ENCODE assay signal across 8 mouse cellular contexts in the genomic region with DNA sequence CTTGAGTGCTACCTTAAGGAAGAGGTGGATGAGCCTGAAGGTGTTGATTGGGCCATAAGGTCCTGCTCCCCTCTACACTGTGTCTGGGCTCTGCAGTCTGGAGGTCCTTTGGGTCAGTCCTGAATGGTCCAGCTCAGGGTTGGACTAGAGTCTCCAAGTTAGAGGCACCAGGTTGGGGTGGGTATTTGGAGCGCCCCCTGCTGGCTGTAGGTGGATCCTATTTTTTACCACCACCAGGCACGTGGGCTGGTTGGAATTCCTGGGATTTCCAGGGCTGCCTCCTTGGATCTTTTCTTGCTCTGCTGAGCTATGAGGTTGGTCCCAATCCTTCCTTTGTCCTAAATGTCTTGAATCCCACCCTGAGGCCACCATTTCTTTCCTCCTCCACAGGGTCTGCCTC. TPM values are rescaled to one million over a fixed set of nuclear protein-coding genes. Genes with fewer than 3 reads are reported as not detected.
DNase-seq lines count a peak whose midpoint lies in the region; ATAC-seq and TF ChIP-seq lines count a peak whose summit lies in the region.

No protein-coding gene starts in this region.

- TF ChIP-seq CTCF in forebrain, postnatal 0 days (IDR thresholded peaks at IDR 0.05; ENCODE audit: low read depth): peak; percentile 42
- TF ChIP-seq CTCF in thymus, adult 2 months (IDR thresholded peaks at IDR 0.05; ENCODE audit: borderline replicate concordance, control insufficient read depth, extremely low read depth, insufficient read depth, low read length, poor library complexity): peak; percentile 81; the same call in 1 of the 2 replicates
- TF ChIP-seq CTCF in lung, adult 2 months (IDR thresholded peaks at IDR 0.05; ENCODE audit: insufficient read depth, low read length): peak; percentile 50

- no peaks in the 10 kb centered on the region for H3K27me3 ChIP-seq in forebrain, postnatal 0 days (ENCODE audit: insufficient read depth, low read length)
- H3K27me3 ChIP-seq in forebrain, embryonic 11.5 days (ENCODE audit: control insufficient read depth, insufficient read depth, low read length): no peaks in the 10 kb centered on the region
- H3K27me3 ChIP-seq in thymus, adult 2 months (ENCODE audit: control insufficient read depth, insufficient read depth, low read length): no peaks in the 10 kb centered on the region
- no peaks in the 10 kb centered on the region for H3K27me3 ChIP-seq in embryonic facial prominence, embryonic 11.5 days (ENCODE audit: control insufficient read depth, insufficient read depth, low read length)

- no peak overlapping the region for H3K4me2 ChIP-seq in forebrain, postnatal 0 days (ENCODE audit: low read depth)
- H3K4me2 ChIP-seq in forebrain, embryonic 11.5 days (ENCODE audit: low read depth, low read length, severe bottlenecking): no peak overlapping the region
- H3K4me2 ChIP-seq in embryonic facial prominence, embryonic 11.5 days (ENCODE audit: low read depth, low read length): no peak overlapping the region

- intact Hi-C loops in left cerebral cortex, postnatal 25 days (cut with DNase I): no loop called here

- no peak for TF ChIP-seq POLR2A in thymus, adult 2 months (IDR thresholded peaks at IDR 0.05; ENCODE audit: control insufficient read depth, extremely low read depth, insufficient read depth, low read length, poor library complexity)
- TF ChIP-seq POLR2A in lung, adult 2 months (IDR thresholded peaks at IDR 0.05; ENCODE audit: borderline replicate concordance, extremely low read depth, low read depth, low read length): no peak

- no peaks in the 10 kb centered on the region for H3K36me3 ChIP-seq in forebrain, postnatal 0 days (ENCODE audit: insufficient read depth)
- no peaks in the 10 kb centered on the region for H3K36me3 ChIP-seq in forebrain, embryonic 11.5 days (ENCODE audit: control insufficient read depth, insufficient read depth, low read length)
- H3K36me3 ChIP-seq in thymus, adult 2 months (ENCODE audit: control insufficient read depth, insufficient read depth, low read length): no peaks in the 10 kb centered on the region
- H3K36me3 ChIP-seq in embryonic facial prominence, embryonic 11.5 days (replicated peaks; ENCODE audit: control insufficient read depth, insufficient read depth, low read depth, low read length): no peaks in the 10 kb centered on the region

- no peak overlapping the region for H3K27ac ChIP-seq in forebrain, postnatal 0 days (ENCODE audit: low read depth, low read length)
- H3K27ac ChIP-seq in forebrain, embryonic 11.5 days (ENCODE audit: low read depth, low read length): no peak overlapping the region
- H3K27ac ChIP-seq in thymus, adult 2 months (ENCODE audit: control insufficient read depth, insufficient read depth, low read length): no peak overlapping the region
- H3K27ac ChIP-seq in embryonic facial prominence, embryonic 11.5 days (replicated peaks; ENCODE audit: low read depth, low read length): no peak overlapping the region

- no peaks in the 10 kb centered on the region for H3K9me3 ChIP-seq in forebrain, postnatal 0 days (ENCODE audit: low read length)
- H3K9me3 ChIP-seq in forebrain, embryonic 11.5 days (ENCODE audit: control insufficient read depth, low read length): no peaks in the 10 kb centered on the region
- no peaks in the 10 kb centered on the region for H3K9me3 ChIP-seq in embryonic facial prominence, embryonic 11.5 days (replicated peaks; ENCODE audit: control insufficient read depth, low read length)

- no peak overlapping the region for H3K4me3 ChIP-seq in forebrain, postnatal 0 days (ENCODE audit: low read depth, low read length)
- no peak overlapping the region for H3K4me3 ChIP-seq in forebrain, embryonic 11.5 days (ENCODE audit: low read depth, low read length)
- H3K4me3 ChIP-seq in thymus, adult 2 months (ENCODE audit: control insufficient read depth, insufficient read depth, low read length): no peak overlapping the region
- H3K4me3 ChIP-seq in embryonic facial prominence, embryonic 11.5 days (ENCODE audit: low read depth, low read length): no peak overlapping the region
- no peak overlapping the region for H3K4me3 ChIP-seq in lung, adult 2 months (replicated peaks; ENCODE audit: extremely low read depth, low read depth, low read length)

- no peak overlapping the region for H3K9ac ChIP-seq in forebrain, postnatal 0 days
- no peak overlapping the region for H3K9ac ChIP-seq in forebrain, embryonic 11.5 days (ENCODE audit: low read length)
- H3K9ac ChIP-seq in embryonic facial prominence, embryonic 11.5 days (replicated peaks; ENCODE audit: low read length): no peak overlapping the region

- H3K4me1 ChIP-seq in forebrain, postnatal 0 days (ENCODE audit: insufficient read depth): no peaks in the 10 kb centered on the region
- H3K4me1 ChIP-seq in forebrain, embryonic 11.5 days (replicated peaks; ENCODE audit: control insufficient read depth, insufficient read depth, low read length): no peaks in the 10 kb centered on the region
- no peaks in the 10 kb centered on the region for H3K4me1 ChIP-seq in thymus, adult 2 months (replicated peaks; ENCODE audit: control insufficient read depth, insufficient read depth, low read length)
- H3K4me1 ChIP-seq in embryonic facial prominence, embryonic 11.5 days (ENCODE audit: control insufficient read depth, insufficient read depth, low read length): no peaks in the 10 kb centered on the region
- no peaks in the 10 kb centered on the region for H3K4me1 ChIP-seq in lung, adult 2 months (ENCODE audit: control insufficient read depth, insufficient read depth, low read length)

- no peak for DNase-seq in forebrain, postnatal 0 days
- DNase-seq in forebrain, embryonic 11.5 days (ENCODE audit: low spot score): no peak
- DNase-seq in thymus, adult 2 months: peak; percentile 28
- no peak for DNase-seq in thymus, adult 18-20 months
- peak; percentile 38 for DNase-seq in embryonic facial prominence, embryonic 11.5 days (ENCODE audit: low spot score)
- peak; percentile 58 for DNase-seq in lung, adult 2 months
- peak; percentile 16 to 22 for DNase-seq in thymus, postnatal 36 days
- no peak for DNase-seq in left cerebral cortex, postnatal 25 days (ENCODE audit: low spot score in 2 of 2)

- 4% methylated on average over 2 of the region's 2 CpGs for WGBS in forebrain, postnatal 0 days
- 4% methylated on average over 2 of the region's 2 CpGs for WGBS in forebrain, embryonic 11.5 days
- WGBS in thymus, adult 2 months: 4% methylated on average over 2 of the region's 2 CpGs
- 0% methylated on average over 2 of the region's 2 CpGs for WGBS in embryonic facial prominence, embryonic 11.5 days
- 0% methylated on average over 2 of the region's 2 CpGs for WGBS in lung, adult 2 months

- no peak for ATAC-seq in forebrain, postnatal 0 days
- no peak for ATAC-seq in forebrain, embryonic 11.5 days (replicated peaks; ENCODE audit: low FRiP score)
- no peak for ATAC-seq in embryonic facial prominence, embryonic 11.5 days (replicated peaks; ENCODE audit: insufficient number of reproducible peaks, low FRiP score, low TSS enrichment, low read depth)

RNA-seq across cellular contexts. Expression of a gene that starts 8.5 kb away (rescaled TPM):
- 11.9 and 14.7 TPM in 2 replicates for total RNA-seq in forebrain, postnatal 0 days (2014; rRNA removed)
- polyA plus RNA-seq in forebrain, postnatal 0 days (2015; fragmentation: Nextera tagmentation; extraction: Ambion mirVana): 18.9 and 22.6 TPM in 2 replicates
- not detected in 2 replicates for polyA plus RNA-seq in forebrain, embryonic 11.5 days (2014; fragmentation: Nextera tagmentation; extraction: Ambion mirVana)
- polyA plus RNA-seq in thymus, adult 2 months (2012; rRNA removed): not detected in 2 replicates
- polyA plus RNA-seq in embryonic facial prominence, embryonic 11.5 days (2014; fragmentation: Nextera tagmentation; extraction: Ambion mirVana): 0.39 TPM in 1 of 2 replicates, not detected in the other
- polyA plus RNA-seq in lung, adult 2 months (2012; rRNA removed): not detected in 2 replicates
- 10 to 100 TPM; 27.8 to 34.8 TPM for total RNA-seq in left cerebral cortex, postnatal 25 days (2021)

RNA-seq across cellular contexts. Expression of a gene that starts 29.7 kb away (rescaled TPM):
- total RNA-seq in forebrain, postnatal 0 days (2014; rRNA removed): 30.1 and 32.4 TPM in 2 replicates
- polyA plus RNA-seq in forebrain, postnatal 0 days (2015; fragmentation: Nextera tagmentation; extraction: Ambion mirVana): 13.5 and 19.4 TPM in 2 replicates
- 18.6 and 21.1 TPM in 2 replicates for polyA plus RNA-seq in forebrain, embryonic 11.5 days (2014; fragmentation: Nextera tagmentation; extraction: Ambion mirVana)
- 16.6 and 16.9 TPM in 2 replicates for polyA plus RNA-seq in thymus, adult 2 months (2012; rRNA removed)
- polyA plus RNA-seq in embryonic facial prominence, embryonic 11.5 days (2014; fragmentation: Nextera tagmentation; extraction: Ambion mirVana): 15.4 and 18.0 TPM in 2 replicates
- polyA plus RNA-seq in lung, adult 2 months (2012; rRNA removed): 15.2 and 16.5 TPM in 2 replicates
- total RNA-seq in left cerebral cortex, postnatal 25 days (2021): 10 to 100 TPM; 61.8 to 61.9 TPM

RNA-seq across cellular contexts. Expression of a gene that starts 37.0 kb away (rescaled TPM):
- 3.6 TPM in 2 replicates for total RNA-seq in forebrain, postnatal 0 days (2014; rRNA removed)
- 3.2 and 4.9 TPM in 2 replicates for polyA plus RNA-seq in forebrain, postnatal 0 days (2015; fragmentation: Nextera tagmentation; extraction: Ambion mirVana)
- polyA plus RNA-seq in forebrain, embryonic 11.5 days (2014; fragmentation: Nextera tagmentation; extraction: Ambion mirVana): 1.9 and 2.2 TPM in 2 replicates
- polyA plus RNA-seq in thymus, adult 2 months (2012; rRNA removed): 0.24 and 0.60 TPM in 2 replicates
- polyA plus RNA-seq in embryonic facial prominence, embryonic 11.5 days (2014; fragmentation: Nextera tagmentation; extraction: Ambion mirVana): 3.5 and 5.7 TPM in 2 replicates
- polyA plus RNA-seq in lung, adult 2 months (2012; rRNA removed): 2.6 and 2.9 TPM in 2 replicates
- 1 to 10 TPM; 1.7 to 2.1 TPM for total RNA-seq in left cerebral cortex, postnatal 25 days (2021)

RNA-seq across cellular contexts. Expression of a gene that starts 49.3 kb away (rescaled TPM):
- total RNA-seq in forebrain, postnatal 0 days (2014; rRNA removed): 45.9 and 48.3 TPM in 2 replicates
- polyA plus RNA-seq in forebrain, postnatal 0 days (2015; fragmentation: Nextera tagmentation; extraction: Ambion mirVana): 17.1 and 21.4 TPM in 2 replicates
- 2.2 and 2.5 TPM in 2 replicates for polyA plus RNA-seq in forebrain, embryonic 11.5 days (2014; fragmentation: Nextera tagmentation; extraction: Ambion mirVana)
- polyA plus RNA-seq in thymus, adult 2 months (2012; rRNA removed): 2.2 and 2.7 TPM in 2 replicates
- 2.4 and 2.7 TPM in 2 replicates for polyA plus RNA-seq in embryonic facial prominence, embryonic 11.5 days (2014; fragmentation: Nextera tagmentation; extraction: Ambion mirVana)
- polyA plus RNA-seq in lung, adult 2 months (2012; rRNA removed): 21.7 and 26.9 TPM in 2 replicates
- 1,000 to 10,000 TPM; 1,251 to 1,365 TPM for total RNA-seq in left cerebral cortex, postnatal 25 days (2021)

Comparison
In these comparisons a context has a peak if more than half of its experiments do, and no peak if none do; other contexts are left out.
1. DNase-seq: peak in thymus, adult 2 months (single experiment), embryonic facial prominence, embryonic 11.5 days (single experiment), lung, adult 2 months (single experiment) and thymus, postnatal 36 days (2 of 2); none in forebrain, postnatal 0 days (single experiment), forebrain, embryonic 11.5 days (single experiment), thymus, adult 18-20 months (0 of 2) and left cerebral cortex, postnatal 25 days (0 of 2).
2. RNA of a gene that starts 8.5 kb away (polyA plus RNA-seq): 18.9 to 22.6 TPM in forebrain, postnatal 0 days; 0.39 TPM in embryonic facial prominence, embryonic 11.5 days, not detected in thymus, adult 2 months, not detected in forebrain, embryonic 11.5 days and not detected in lung, adult 2 months; every median in the first group is over 10 times any median in the second.
3. Peak in every context shown above with its lines, with median percentiles within 50 percentile points of each other: CTCF ChIP-seq.